Mouse (Mus musculus) gastrocnemius, adult 2 months (tissue): Measurements from ENCODE around the gene Kcnd1. TPM values are rescaled to one million over a fixed set of nuclear protein-coding genes. Genes with fewer than 3 reads are reported as not detected.

Source experiments
- DNase-seq: peaks from one replicate; pipeline ENCODE4 v3.0.0; 2022
- H3K27ac ChIP-seq: fragments of 200-600 bp; 2 replicates; pipeline ENCODE4 v1.8.1; 2022; ENCODE audit warnings: mild to moderate bottlenecking
- H3K4me3 ChIP-seq: fragments of 200-600 bp; 2 replicates; pipeline ENCODE4 v1.8.1; 2022; ENCODE audit warnings: mild to moderate bottlenecking, moderate library complexity
- CTCF ChIP-seq: fragments of 200-600 bp; IDR thresholded peaks from 2 replicates; pipeline ENCODE4 v1.8.1; 2022; ENCODE audit warnings: antibody characterized with exemption, mild to moderate bottlenecking, moderate library complexity
- intact Hi-C: fragments of 180-260 bp; cut with DNase I; formaldehyde crosslinking; loops from one replicate; pipeline ENCODE4 v1.15.1; 2025
- microRNA-seq: library from miRNA; unstranded; fragments of <30 nt; microRNA quantifications from one replicate; pipeline ENCODE4 v1.2.0, GENCODE M21; 2021
- total RNA-seq, 2 experiments: library from RNA; stranded (reverse); gene quantifications; 2 replicates each; pipeline ENCODE4 v1.2.3; 2021

Gene Kcnd1
- total RNA-seq, 2 experiments from 2014 or later: 0.15 to 0.22 TPM

DNA sequence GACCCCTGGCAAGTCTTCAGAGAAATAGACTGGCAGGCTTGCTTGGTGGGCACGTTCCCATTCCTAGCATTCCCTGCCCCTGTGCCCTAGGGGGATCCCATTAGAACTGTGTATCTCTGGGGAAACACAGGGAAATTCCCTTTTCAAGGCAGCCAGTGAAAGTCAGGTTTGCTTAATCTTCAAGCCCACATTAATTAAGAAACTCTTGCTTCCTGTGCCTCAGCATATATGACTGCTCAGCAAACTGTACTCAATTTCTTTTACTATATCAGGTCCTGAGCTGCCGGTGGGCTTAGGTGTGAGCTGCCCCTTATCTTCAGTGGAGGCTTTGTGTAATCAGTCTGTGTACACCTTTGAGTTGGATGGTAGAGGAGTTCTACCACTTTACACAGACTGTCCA, 43.7 kb downstream of the Kcnd1 start:
- TF ChIP-seq CTCF: no peak
- DNase-seq: no peak
- Histone ChIP-seq H3K4me3 (no peak overlapping the region), H3K27ac (no peak overlapping the region)
- intact Hi-C loops: no loop called here

DNA sequence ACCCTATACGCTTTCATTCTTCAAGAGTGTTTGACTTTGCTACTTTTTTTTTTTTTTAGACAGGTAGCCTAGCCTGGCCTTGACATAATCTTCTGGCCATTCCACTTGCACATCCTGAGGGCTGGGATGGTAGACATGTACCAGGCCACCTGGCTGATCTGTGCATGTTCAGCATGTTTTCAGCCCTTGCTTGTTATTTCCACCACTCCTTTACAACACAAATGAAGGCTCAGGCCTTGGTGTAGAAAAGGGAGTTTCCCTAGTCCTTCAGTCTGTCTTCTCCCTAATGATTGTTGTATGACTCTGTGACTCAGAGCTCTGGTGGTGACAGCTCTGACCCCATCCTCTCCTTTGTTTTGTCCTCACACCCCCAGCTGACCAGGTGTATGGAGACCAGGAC, 45.1 kb downstream of the Kcnd1 start:
- DNase-seq: no peak
- intact Hi-C loops: no loop called here

GRCm38 (mm10) chrX:7868506-7868905, 46.4 kb downstream of the Kcnd1 start:
- no peak overlapping the region for H3K4me3 ChIP-seq
- H3K27ac ChIP-seq: no peak overlapping the region
- DNase-seq: no peak
- TF ChIP-seq CTCF: no peak
- intact Hi-C loops: no loop called here

More for the DNA sequence above, 45.1 kb downstream of the Kcnd1 start:
- no peak for TF ChIP-seq CTCF
- H3K27ac ChIP-seq: no peak overlapping the region
- H3K4me3 ChIP-seq: no peak overlapping the region

DNA sequence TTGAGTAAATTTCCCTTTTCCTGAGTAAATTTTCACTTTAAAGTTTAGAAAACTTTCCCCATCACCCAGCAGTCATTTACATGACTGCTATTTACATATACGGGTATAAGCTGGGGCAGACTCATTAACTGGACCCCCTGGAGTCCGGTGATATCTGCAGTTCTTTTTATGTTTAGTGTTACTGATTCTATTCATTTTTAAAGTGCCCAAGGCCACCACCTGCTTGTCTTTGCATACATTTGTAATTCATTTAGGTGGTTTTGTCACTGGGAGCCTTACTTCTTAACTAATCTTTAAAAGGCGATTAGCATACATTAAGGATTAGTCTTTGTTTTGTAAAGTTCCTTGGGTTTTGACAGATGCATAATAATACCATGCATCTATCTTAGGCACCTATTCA, 47.7 kb downstream of the Kcnd1 start:
- no peak overlapping the region for H3K4me3 ChIP-seq
- no peak for TF ChIP-seq CTCF
- intact Hi-C loops: no loop called here
- DNase-seq: no peak
- no peak overlapping the region for H3K27ac ChIP-seq

GRCm38 (mm10) chrX:7878007-7878419, 55.9 kb downstream of the Kcnd1 start, which contains the start of gene Pim2:
Pim2 (plus strand) TSS chrX:7878262.
- Histone ChIP-seq H3K27ac (peak within 1 kb of the TSS; percentile 74), H3K4me3 (peak within 1 kb of the TSS; percentile 79)
- TF ChIP-seq CTCF: no peak
- intact Hi-C loops: loop anchor here (5.0 kb wide), 1 partner anchor 36 kb away; the partner anchor contains the start of gene Otud5
- DNase-seq: peak; percentile 87

DNA sequence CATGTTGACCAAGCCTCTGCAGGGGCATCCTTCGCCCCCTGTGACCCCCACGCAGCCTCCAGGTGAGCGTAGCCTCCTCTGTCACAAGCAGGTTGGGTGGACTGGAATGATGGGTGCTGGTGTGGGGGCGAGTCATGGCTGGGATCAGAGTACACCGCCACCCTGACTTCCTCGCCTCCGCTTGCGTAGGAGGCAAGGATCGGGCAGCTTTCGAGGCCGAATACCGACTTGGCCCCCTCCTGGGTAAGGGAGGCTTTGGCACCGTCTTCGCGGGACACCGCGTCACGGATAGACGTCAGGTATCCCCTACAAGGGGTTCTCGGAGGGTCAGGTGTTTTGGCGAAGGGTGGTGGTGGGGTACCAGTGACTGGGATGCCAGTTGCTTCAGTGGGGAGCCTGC, 56.4 kb downstream of the Kcnd1 start:
- Histone ChIP-seq H3K27ac (peak overlapping the region; percentile 74; the same call in 1 of the 2 replicates), H3K4me3 (peak overlapping the region; percentile 79)
- peak; percentile 30 for DNase-seq
- TF ChIP-seq CTCF: no peak
- intact Hi-C loops: loop anchor here (5.0 kb wide), 1 partner anchor 36 kb away; the partner anchor contains the start of gene Otud5

- H3K27ac ChIP-seq: peak overlapping the region; percentile 69
- intact Hi-C loops: loop anchor here (5.0 kb wide), 1 partner anchor 38 kb away; the partner anchor contains the start of gene Otud5
- peak; percentile 68 for DNase-seq
- TF ChIP-seq CTCF: peak; percentile 58
- peak overlapping the region; percentile 64 for H3K4me3 ChIP-seq
Observed at GRCm38 (mm10) chrX:7879819-7880218, 57.7 kb downstream of the Kcnd1 start.

- intact Hi-C loops: no loop called here
- peak; percentile 0; the same call in 1 of the 2 replicates for TF ChIP-seq CTCF
- H3K4me3 ChIP-seq: peak within 1 kb of the TSS; percentile 78
- peak within 1 kb of the TSS; percentile 93 for H3K27ac ChIP-seq
- peak; percentile 92 for DNase-seq
Observed at GRCm38 (mm10) chrX:7883841-7884567, 61.9 kb downstream of the Kcnd1 start, which contains the start of gene Slc35a2. Slc35a2 (plus strand) TSS chrX:7884028.

Small RNA genes lying within 50 kb of the gene (microRNA-seq; reads per million reads assigned to microRNA genes)
- gene Mir1198: 30.3 reads per million, percentile 23 among the genes with 10 or more reads in this experiment

Other genes with a start within 250 kb of the Kcnd1 start
- under 1 TPM; 0.15 to 0.28 TPM for gene Foxp3, start 248.6 kb upstream of the Kcnd1 start, total RNA-seq
- gene Ppp1r3f, start 248.0 kb upstream of the Kcnd1 start, total RNA-seq: 1 to 10 TPM; 2.3 to 3.3 TPM
- 10 to 100 TPM; 10.9 to 13.2 TPM for gene Ccdc22, start 216.8 kb upstream of the Kcnd1 start, total RNA-seq
- not detected for gene Cacna1f, start 215.2 kb upstream of the Kcnd1 start, total RNA-seq
- 1 to 10 TPM in 1 of 2 experiments, under 1 TPM in 1; 0.56 to 1.2 TPM for gene Syp, start 183.8 kb upstream of the Kcnd1 start, total RNA-seq
- 10 to 100 TPM; 23.6 to 26.6 TPM for gene Prickle3, start 165.0 kb upstream of the Kcnd1 start, total RNA-seq
- gene Plp2, start 150.9 kb upstream of the Kcnd1 start, total RNA-seq: 10 to 100 TPM; 23.8 to 42.7 TPM
- 10 to 100 TPM; 21.0 to 31.0 TPM for gene Magix, start 141.0 kb upstream of the Kcnd1 start, total RNA-seq
- 10 to 100 TPM; 12.5 to 15.3 TPM for gene Gpkow, start 125.2 kb upstream of the Kcnd1 start, total RNA-seq
- gene Wdr45, start 108.0 kb upstream of the Kcnd1 start, total RNA-seq: 10 to 100 TPM; 31.1 to 37.6 TPM
- gene Gm45208, start 100.0 kb upstream of the Kcnd1 start, total RNA-seq: not detected
- gene Praf2, start 93.8 kb upstream of the Kcnd1 start, total RNA-seq: 1 to 10 TPM; 3.3 to 6.7 TPM
- gene Ccdc120, start 71.4 kb upstream of the Kcnd1 start, total RNA-seq: under 1 TPM; 0.28 to 0.75 TPM
- gene Tfe3, start 59.7 kb upstream of the Kcnd1 start, total RNA-seq: 10 to 100 TPM; 10.9 to 11.1 TPM
- 10 to 100 TPM; 16.7 to 22.8 TPM for gene Gripap1, start 32.5 kb upstream of the Kcnd1 start, total RNA-seq
- gene Otud5, start 19.1 kb downstream of the Kcnd1 start, total RNA-seq: 10 to 100 TPM; 15.6 to 19.1 TPM
- 1 to 10 TPM; 1.9 to 2.0 TPM for gene Pim2, start 56.0 kb downstream of the Kcnd1 start, total RNA-seq
- gene Slc35a2, start 61.7 kb downstream of the Kcnd1 start, total RNA-seq: 10 to 100 TPM in 1 of 2 experiments, 1 to 10 TPM in 1; 8.8 to 10.9 TPM
- gene Pqbp1, start 77.0 kb downstream of the Kcnd1 start, total RNA-seq: 10 to 100 TPM; 21.7 to 22.4 TPM
- 10 to 100 TPM; 41.4 to 45.5 TPM for gene Timm17b, start 77.1 kb downstream of the Kcnd1 start, total RNA-seq
- not detected for gene Gm10491, start 85.5 kb downstream of the Kcnd1 start, total RNA-seq
- not detected for gene Gm10490, start 87.3 kb downstream of the Kcnd1 start, total RNA-seq
- gene Pcsk1n, start 97.5 kb downstream of the Kcnd1 start, total RNA-seq: not detected
- gene Eras, start 106.3 kb downstream of the Kcnd1 start, total RNA-seq: not detected
- gene Hdac6, start 125.6 kb downstream of the Kcnd1 start, total RNA-seq: 1 to 10 TPM; 4.0 to 4.4 TPM
- not detected for gene Gata1, start 155.8 kb downstream of the Kcnd1 start, total RNA-seq
- not detected for gene Glod5, start 196.2 kb downstream of the Kcnd1 start, total RNA-seq